Mouse (Mus musculus): Measurements from ENCODE around the gene Urad. TPM values are rescaled to one million over a fixed set of nuclear protein-coding genes. Genes with fewer than 3 reads are reported as not detected.
A peak's percentile ranks its signal among the peaks of the same experiment; 100 is the strongest.

The Urad gene
- polyA plus RNA-seq, 1 experiment: 1.8 TPM

GRCm38 (mm10) chr5:147302746-147303400, 19.4 kb downstream of the Urad start:
- no peak for DNase-seq (ENCODE audit: low read depth, low spot score)
- WGBS: 8% methylated on average over 13 of the region's 13 CpGs

DNA sequence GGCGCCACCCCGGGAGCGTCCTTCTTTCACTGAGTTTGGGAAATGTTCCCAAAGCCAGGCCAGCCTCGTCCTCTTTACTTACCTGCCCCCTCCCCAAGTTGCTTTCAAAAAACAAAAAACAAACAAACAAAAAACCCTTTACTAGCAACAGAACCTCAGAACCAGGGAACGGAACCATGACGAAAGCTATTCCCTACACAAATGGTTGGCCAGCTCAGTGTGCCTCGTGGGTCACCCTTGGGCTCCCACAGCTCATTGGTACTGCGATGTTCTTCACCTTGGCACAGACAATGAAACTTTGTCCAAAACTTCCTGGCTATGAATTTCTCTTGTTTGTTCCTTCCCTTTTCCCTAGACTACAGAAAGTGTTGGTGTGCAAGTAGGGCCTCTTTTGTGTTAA, 20.1 kb downstream of the Urad start:
- WGBS: 8% methylated on average over 8 of the region's 8 CpGs
- DNase-seq (ENCODE audit: low read depth, low spot score): no peak

- DNase-seq (ENCODE audit: low read depth, low spot score): no peak
- WGBS: 5% methylated on average over 10 of the region's 10 CpGs
Observed at GRCm38 (mm10) chr5:147301781-147302070, 20.5 kb downstream of the Urad start.

DNA sequence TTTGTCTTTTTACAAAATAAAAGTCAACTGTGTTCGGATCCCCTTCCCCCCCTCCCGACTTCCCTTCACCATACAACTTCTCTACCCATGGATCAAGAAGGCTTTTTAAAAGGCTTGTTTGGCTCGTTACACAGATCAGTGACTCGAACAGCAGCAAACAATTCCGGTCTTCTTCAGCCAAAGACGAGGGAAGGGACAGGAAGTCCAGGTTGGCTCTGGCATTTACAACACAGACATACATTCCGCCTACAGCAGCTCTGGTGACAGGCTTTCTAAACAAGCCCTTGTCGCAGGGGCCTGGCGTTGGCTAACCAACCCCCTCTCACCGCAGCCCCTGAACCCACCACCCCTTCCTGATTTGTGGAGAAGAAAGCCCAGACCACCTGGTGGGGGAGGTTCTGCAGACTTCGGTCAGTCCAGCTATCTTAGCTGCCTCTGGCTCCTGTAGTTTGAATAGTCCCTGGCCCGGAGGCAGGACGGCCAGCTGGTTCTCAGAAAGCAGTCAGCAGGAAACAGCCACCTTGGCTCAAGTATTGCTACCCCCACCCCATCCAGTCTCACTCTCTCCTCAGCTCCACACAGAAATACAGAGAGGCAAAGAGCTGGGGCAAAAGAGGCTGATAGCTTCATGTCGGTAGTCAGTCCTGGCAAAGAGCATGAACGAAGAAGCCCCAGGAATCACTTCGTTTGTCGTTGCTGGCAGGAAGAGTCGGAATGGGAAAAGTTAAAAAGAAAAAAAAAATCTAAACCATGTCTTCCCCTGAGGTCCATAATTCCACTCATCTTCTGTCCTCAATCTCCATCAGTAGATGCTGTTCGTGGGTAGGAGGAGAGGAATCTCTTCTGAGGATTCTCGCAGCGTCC, 21.1 kb downstream of the Urad start:
- DNase-seq (ENCODE audit: low read depth, low spot score): no peak
- WGBS: 4% methylated on average over 21 of the region's 21 CpGs

GRCm38 (mm10) chr5:147300001-147300363, 22.3 kb downstream of the Urad start:
- DNase-seq (ENCODE audit: low read depth, low spot score): no peak
- 2% methylated on average over 4 of the region's 4 CpGs for WGBS

GRCm38 (mm10) chr5:147299255-147300000, 22.8 kb downstream of the Urad start:
- DNase-seq (ENCODE audit: low read depth, low spot score): no peak
- WGBS: under 1% methylated on average over 41 of the region's 41 CpGs

- no peak for DNase-seq (ENCODE audit: low read depth, low spot score)
- WGBS: 68% methylated on average over 5 of the region's 5 CpGs
Observed at GRCm38 (mm10) chr5:147297249-147297648, 25.0 kb downstream of the Urad start.

DNA sequence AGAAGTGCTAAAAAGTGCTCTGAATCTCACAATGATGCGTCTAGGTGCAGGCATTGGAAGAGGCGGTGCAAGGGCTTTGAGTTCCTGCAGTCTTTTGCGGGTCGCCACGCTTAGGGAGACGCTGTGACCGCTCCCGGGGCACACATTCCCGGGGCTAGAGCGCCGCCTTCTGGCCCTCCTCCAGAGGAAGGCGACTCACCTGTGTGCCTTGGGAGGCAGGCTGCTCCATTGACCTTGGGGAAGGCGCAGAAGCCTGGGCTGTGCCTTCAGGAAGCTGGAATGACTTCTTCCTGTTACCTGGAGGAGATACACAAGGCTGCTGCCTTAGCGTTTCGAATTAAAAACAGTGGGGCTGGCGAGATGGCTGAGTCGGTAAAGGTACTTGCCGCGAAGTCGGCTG, 28.1 kb downstream of the Urad start:
- 8% methylated on average over 20 of the region's 20 CpGs for WGBS

GRCm38 (mm10) chr5:147293127-147293910, 28.9 kb downstream of the Urad start:
- 8% methylated on average over 18 of the region's 18 CpGs for WGBS
- peak; percentile 87 for DNase-seq (ENCODE audit: low read depth, low spot score)

More for the DNA sequence above, 28.1 kb downstream of the Urad start:
- DNase-seq (ENCODE audit: low read depth, low spot score): no peak

DNA sequence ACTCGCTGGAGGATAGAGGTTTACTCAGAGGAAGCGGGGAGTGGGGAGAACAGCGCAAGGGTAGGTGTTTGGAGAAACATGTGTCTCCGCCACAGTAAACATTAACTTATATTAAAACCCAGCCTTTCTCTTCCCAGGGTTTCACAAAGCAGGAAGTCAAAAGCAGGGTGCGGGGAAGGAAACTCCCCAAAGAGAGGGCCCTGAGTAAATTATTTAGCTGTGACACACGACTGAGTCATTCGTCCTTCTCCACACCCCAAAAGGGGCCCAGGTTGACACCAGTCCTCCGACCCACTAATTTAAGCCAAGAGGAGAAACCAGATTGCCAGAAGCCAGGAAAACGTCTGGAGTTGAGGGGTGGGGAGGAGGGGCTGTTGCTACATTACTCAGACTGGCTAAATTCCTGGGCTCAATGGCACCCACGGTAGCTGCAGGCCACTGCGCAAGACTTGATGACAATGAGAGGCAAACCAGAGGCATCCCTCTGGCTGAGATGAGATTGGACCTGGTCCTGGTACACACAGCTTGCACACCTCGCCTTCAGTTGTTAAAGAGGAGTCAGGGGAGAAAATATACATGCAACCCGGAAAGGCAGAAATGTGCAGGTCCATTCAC, 29.6 kb downstream of the Urad start:
- WGBS: 12% methylated on average over 13 of the region's 13 CpGs
- DNase-seq (ENCODE audit: low read depth, low spot score): no peak

DNA sequence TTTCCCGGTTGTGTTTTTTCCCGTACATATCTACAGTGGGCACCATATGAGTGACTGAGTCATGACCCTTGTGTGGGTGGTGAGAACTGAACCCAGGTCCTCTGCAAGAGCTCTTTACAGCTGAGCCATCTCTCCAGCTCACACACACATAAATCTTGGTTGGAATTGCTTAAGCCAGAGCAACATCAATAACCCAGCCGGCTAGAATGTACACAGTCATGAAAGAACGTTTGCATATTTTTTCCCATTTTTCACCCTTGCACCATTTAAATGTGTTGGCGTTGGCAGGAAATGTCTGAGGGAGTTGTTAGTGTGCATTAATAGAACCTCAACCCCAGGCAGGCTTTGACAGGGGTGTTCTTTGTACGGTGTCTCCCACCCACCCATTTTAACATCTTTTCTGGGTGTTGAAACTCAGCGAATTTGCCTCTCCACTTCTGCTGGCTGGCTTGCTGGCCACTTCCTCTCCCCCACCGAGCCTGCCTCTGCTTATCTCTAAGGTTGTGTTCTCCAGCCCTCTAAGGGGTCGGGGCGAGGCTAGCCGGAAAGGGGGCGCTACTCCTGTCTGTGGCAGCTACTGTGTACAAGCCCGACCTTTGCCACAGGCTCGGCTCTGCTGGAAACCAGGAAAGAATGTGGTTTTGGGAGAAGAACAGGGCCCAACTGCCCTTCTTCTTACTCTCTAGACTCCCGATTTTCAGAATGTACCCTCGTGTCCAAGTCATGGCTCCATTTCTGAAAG, 30.3 kb downstream of the Urad start:
- no peak for DNase-seq (ENCODE audit: low read depth, low spot score)

DNA sequence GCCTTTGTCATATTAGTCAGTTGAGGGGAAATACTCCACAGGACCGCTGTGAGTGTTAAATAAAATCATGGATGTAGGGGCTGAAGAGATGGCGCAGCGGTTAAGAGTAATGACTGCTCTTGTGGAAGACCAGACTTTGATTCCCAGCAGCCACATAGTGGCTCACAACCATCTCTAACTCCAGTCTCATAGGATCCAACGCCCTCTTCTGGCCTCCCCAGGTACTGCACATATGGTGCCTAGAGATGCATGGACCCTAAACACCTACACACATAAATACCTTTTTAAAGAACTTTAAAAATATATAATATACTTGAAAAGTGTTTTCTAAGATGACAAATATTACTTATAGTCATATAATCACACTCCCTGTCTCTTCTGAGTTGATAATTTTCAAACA, 37.9 kb downstream of the Urad start:
- WGBS: 76% methylated on average over 4 of the region's 4 CpGs
- DNase-seq (ENCODE audit: low read depth, low spot score): no peak

More for the DNA sequence above, 30.3 kb downstream of the Urad start:
- 13% methylated on average over 16 of the region's 16 CpGs for WGBS

DNA sequence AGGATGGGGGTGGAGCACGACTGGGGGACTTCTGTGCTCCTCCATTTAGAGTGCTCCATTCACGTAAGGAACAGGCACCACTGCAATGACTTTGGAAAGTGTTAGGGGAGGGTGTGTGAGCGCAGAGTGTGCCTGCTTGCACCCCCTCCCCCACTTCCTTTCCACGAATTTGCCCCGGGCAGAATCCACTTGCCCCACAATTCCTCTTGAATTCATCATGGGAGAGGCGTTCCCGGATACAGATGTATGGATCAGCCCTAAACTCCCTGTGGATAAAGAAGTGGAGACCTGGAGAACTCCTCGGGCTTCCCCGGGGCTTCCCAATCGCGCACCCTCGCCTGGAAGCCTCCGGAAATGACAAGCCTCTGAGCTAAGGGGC, 44.7 kb downstream of the Urad start:
- DNase-seq (ENCODE audit: low read depth, low spot score): no peak
- 5% methylated on average over 13 of the region's 13 CpGs for WGBS

GRCm38 (mm10) chr5:147276701-147277546, 45.3 kb downstream of the Urad start:
- 7% methylated on average over 18 of the region's 18 CpGs for WGBS
- DNase-seq (ENCODE audit: low read depth, low spot score): no peak

GRCm38 (mm10) chr5:147275761-147276160, 46.5 kb downstream of the Urad start:
- DNase-seq (ENCODE audit: low read depth, low spot score): no peak
- 14% methylated on average over 3 of the region's 3 CpGs for WGBS

- DNase-seq (ENCODE audit: low read depth, low spot score): no peak
- WGBS: 5% methylated on average over 48 of the region's 48 CpGs
Observed at GRCm38 (mm10) chr5:147274174-147275141, 47.8 kb downstream of the Urad start.

DNA sequence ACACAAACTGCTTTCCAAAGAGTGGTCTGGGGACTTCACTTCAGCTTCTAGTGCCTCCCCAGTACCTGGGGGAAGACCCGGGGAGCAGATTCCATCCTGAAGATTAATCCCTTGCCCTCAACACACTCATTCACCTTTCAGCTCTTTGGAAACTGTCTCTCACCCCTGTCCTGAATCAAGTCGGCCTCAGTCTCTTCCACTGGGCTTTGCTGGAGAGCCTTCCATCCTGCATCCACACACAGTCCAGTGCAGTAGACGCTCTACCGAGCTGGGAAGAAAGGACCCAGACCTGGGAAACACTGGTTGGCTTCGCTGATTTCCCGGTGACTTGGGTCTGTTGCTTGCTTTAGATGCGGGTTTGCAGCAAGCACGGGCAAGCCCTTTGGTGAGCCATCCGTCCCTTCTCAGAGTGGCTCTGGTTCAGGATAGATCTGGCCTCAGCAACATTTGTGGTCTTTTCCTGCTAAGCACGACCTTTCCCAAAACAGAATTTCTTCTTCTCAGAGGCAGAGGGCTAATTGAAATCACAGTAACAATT, 49.4 kb downstream of the Urad start:
- no peak for DNase-seq (ENCODE audit: low read depth, low spot score)
- 37% methylated on average over 10 of the region's 10 CpGs for WGBS

Data from large intestine, adult 2 months (tissue).